Mouse (Mus musculus): ENCODE data around the gene Optn. TPM values are rescaled to one million over a fixed set of nuclear protein-coding genes. Genes with fewer than 3 reads are reported as not detected.
"Not testable (repeated sequence)": the region's sequence is repeated elsewhere in the genome, so short reads cannot be mapped to it uniquely, and the experiment has no call there.

Gene Optn
- polyA plus RNA-seq, 1 experiment from 2014 or later = 7.7 TPM

DNA sequence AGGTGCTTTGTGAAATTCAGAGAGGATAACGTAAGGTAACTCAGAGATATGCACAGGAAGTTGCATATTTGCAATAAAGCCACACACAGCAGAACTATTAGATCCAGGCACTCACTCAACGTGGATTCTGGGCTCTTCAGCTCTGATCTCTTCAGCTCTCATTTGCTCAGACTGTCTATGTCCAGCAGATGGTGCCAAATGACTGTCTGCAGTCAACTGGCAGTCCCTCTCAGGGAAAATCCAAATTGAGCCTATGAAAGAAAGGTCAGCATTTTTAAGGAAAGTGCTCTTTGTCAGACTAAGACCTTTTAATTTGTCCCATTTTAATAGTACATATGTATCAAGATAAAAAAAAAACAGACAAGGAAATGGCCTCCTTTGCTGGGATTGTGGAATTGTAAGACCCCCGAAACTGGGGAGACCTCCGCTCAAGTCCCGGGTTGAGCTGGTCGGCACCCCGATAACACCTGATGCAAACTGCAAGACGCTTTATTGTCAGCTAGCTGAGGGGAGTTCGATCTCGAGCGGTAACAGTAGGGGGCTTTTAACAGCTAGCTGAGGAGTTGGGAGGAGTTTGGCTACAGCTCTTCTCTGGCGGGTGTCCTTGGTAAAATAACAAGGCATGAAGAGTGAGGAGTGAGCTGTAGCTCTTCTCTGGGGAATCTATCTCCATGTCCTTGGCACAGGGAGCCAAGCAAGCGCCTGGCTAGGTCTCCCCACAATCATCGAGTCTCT, 16.4 kb upstream of the Optn start:
- peak overlapping the region; percentile 53; the same call in 1 of the 2 replicates for H3K9ac ChIP-seq
- H3K4me3 ChIP-seq = peak overlapping the region; percentile 31
- peak overlapping the region; percentile 61 for H3K4me2 ChIP-seq
- H3K27me3 ChIP-seq = no peaks in the 10 kb centered on the region
- 6% methylated on average over 14 of the region's 14 CpGs for WGBS
- H3K36me3 ChIP-seq = no peaks in the 10 kb centered on the region
- H3K4me1 ChIP-seq (replicated peaks) = peaks cover 8% of the 10 kb centered on the region
- no peaks in the 10 kb centered on the region for H3K9me3 ChIP-seq
- H3K27ac ChIP-seq (replicated peaks) = no peak overlapping the region
- ATAC-seq (ENCODE audit: low read depth) = peak; percentile 82; the same call in 1 of the 2 replicates

DNA sequence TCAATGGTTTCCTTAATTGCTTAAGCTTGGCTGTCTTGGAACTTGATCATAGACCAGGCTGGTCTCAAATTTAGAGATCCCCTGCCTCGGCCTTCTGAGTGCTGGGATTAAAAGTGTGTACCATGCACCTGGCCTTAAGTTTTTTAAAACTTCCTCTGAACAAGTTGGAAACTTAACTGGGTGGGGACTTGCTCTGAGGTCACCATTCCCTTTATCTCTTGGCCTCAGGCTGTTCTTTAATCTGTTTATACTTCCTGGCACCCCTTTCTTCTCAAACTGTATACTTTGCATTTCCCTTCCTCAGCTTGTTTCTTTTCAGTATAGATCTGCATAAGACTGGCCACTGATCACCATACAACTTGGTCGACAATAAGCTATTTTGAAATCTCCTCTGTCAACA, 14.1 kb upstream of the Optn start:
- Histone ChIP-seq H3K9ac (no peak overlapping the region), H3K9me3 (no peaks in the 10 kb centered on the region)

DNA sequence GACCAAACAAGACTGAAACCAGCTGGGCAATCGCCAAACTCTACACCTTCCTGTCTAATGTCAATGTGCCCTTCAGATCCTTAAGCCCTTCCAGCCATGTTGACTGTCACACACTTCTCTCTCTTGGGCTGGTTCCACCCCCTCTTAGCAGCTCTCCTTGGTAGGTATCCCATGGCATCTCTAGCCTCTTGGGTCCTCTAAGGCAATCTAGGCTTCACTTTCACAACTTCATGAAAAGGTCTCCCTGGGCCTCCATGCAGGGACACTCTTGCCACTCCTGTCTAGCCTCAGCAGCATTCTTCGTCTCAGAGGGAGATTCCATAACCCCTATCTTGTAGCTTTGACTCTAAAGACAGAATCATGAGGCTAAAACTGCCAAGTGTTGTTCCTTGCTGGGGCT, 13.6 kb upstream of the Optn start:
- no peak overlapping the region for H3K27ac ChIP-seq (replicated peaks)
- H3K4me2 ChIP-seq = no peak overlapping the region
- ATAC-seq (ENCODE audit: low read depth) = no peak
- no peaks in the 10 kb centered on the region for H3K36me3 ChIP-seq
- H3K4me3 ChIP-seq = no peak overlapping the region
- no peaks in the 10 kb centered on the region for H3K9me3 ChIP-seq
- peaks cover 8% of the 10 kb centered on the region for H3K4me1 ChIP-seq (replicated peaks)
- H3K9ac ChIP-seq = no peak overlapping the region
- H3K27me3 ChIP-seq = no peaks in the 10 kb centered on the region
- 80% methylated on average over 2 of the region's 2 CpGs for WGBS

More for the DNA sequence above, 14.1 kb upstream of the Optn start:
- Histone ChIP-seq H3K4me2 (no peak overlapping the region), H3K36me3 (no peaks in the 10 kb centered on the region), H3K4me1 (replicated peaks) (peaks cover 8% of the 10 kb centered on the region), H3K4me3 (no peak overlapping the region), H3K27me3 (no peaks in the 10 kb centered on the region), H3K27ac (replicated peaks) (no peak overlapping the region)
- no peak for ATAC-seq (ENCODE audit: low read depth)
- 82% methylated on average over 2 of the region's 2 CpGs for WGBS

DNA sequence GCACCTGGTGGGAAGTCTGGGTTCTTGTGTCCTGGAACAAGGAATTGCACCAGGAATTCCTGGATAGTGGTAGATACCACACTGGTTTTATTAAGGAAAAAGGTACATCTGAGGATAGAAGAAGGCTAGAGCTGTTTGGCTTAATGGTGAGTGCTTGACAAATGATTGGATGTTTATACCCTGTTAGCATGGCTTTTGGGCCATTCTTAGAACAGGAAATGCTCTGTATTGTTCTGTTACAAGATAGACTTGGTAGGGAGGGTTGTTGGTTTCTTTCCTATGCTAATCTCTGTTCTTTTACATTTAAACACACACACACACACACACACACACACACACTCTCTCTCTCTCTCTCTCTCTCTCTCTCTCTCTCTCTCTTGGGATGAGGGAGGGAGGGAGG, 12.0 kb upstream of the Optn start:
- no peaks in the 10 kb centered on the region for H3K36me3 ChIP-seq
- no peak for ATAC-seq (ENCODE audit: low read depth)
- H3K9me3 ChIP-seq = no peaks in the 10 kb centered on the region
- no peak overlapping the region for H3K4me3 ChIP-seq
- H3K4me2 ChIP-seq = no peak overlapping the region
- no peak overlapping the region for H3K27ac ChIP-seq (replicated peaks)
- H3K9ac ChIP-seq = no peak overlapping the region
- H3K27me3 ChIP-seq = no peaks in the 10 kb centered on the region
- H3K4me1 ChIP-seq (replicated peaks) = peaks cover 8% of the 10 kb centered on the region

DNA sequence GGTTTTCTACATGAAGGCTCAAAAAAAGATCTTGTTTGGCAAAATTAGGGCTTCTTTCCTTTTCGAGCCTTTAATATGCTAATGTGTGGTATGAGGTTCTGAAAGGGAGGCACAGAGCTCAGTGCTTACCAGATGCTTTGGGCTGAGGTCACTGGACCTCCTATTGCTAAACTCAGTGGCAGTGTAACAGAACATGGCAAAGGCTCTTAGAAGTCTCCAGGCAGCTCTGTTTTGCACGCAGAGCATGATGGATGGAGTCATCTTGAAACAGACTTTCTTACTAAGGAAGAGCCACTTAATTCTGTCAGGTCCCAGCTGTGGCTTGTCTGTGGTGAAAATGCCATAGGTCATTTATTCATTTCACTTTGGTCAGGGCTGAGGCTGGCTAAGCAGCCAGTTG, 11.6 kb upstream of the Optn start:
- whole genome bisulfite sequencing = 59% methylated on average over 2 of the region's 2 CpGs
- no peak overlapping the region for H3K9ac ChIP-seq
- H3K4me2 ChIP-seq = no peak overlapping the region
- no peaks in the 10 kb centered on the region for H3K36me3 ChIP-seq
- no peak for ATAC-seq (ENCODE audit: low read depth)
- no peak overlapping the region for H3K4me3 ChIP-seq
- peaks cover 4% of the 10 kb centered on the region for H3K4me1 ChIP-seq (replicated peaks)
- no peak overlapping the region for H3K27ac ChIP-seq (replicated peaks)
- no peaks in the 10 kb centered on the region for H3K27me3 ChIP-seq
- no peaks in the 10 kb centered on the region for H3K9me3 ChIP-seq

DNA sequence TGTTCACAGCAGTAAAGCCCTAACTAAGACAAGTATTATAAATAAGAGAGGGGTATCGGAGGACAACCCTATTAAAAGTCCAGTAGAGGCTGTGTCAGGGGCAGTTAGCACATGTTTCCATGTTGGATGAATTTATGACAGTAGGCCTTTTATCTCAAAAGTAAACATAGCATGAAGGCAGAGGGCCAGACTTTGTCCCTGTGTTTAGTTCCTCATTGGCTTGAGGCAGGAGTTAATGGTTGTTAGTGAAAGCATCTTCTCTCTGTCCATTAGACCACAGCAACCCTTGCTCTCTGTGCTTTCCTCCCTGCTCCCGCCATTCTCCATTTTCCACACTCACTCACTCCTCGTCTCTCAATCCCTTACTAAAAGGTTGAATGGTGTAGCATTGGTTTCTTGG, 9.9 kb upstream of the Optn start:
- Histone ChIP-seq H3K9me3 (no peaks in the 10 kb centered on the region), H3K4me2 (no peak overlapping the region), H3K36me3 (no peaks in the 10 kb centered on the region), H3K27me3 (no peaks in the 10 kb centered on the region), H3K4me3 (no peak overlapping the region), H3K27ac (replicated peaks) (no peak overlapping the region), H3K4me1 (replicated peaks) (no peaks in the 10 kb centered on the region), H3K9ac (no peak overlapping the region)
- WGBS = 91% methylated on average over 3 of the region's 3 CpGs
- ATAC-seq (ENCODE audit: low read depth) = no peak

DNA sequence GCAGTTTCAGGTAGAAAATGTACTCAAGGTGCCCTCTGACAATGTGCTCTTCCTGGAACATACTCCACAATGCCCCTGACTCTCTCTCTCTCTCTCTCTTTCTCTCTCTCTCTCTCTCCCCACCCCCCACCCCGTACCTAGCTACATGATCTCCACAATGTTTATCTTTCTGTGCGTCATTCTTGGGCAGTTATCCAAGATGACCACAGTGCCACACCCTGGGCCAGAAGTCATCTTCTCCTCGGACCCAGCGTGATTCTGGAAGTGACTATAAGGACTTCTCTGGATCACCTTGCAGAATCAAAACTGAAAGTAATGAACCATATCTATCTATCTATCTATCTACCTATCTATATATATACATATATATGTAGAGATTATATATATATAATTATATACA, 4.1 kb upstream of the Optn start:
- H3K9me3 ChIP-seq = no peaks in the 10 kb centered on the region
- peaks cover 10% of the 10 kb centered on the region for H3K27me3 ChIP-seq
- H3K4me1 ChIP-seq (replicated peaks) = peaks cover 13% of the 10 kb centered on the region
- no peaks in the 10 kb centered on the region for H3K36me3 ChIP-seq
- no peak overlapping the region for H3K4me3 ChIP-seq
- H3K9ac ChIP-seq = no peak overlapping the region
- ATAC-seq (ENCODE audit: low read depth) = no peak
- 88% methylated on average over 4 of the region's 4 CpGs for WGBS
- no peak overlapping the region for H3K27ac ChIP-seq (replicated peaks)
- no peak overlapping the region for H3K4me2 ChIP-seq

DNA sequence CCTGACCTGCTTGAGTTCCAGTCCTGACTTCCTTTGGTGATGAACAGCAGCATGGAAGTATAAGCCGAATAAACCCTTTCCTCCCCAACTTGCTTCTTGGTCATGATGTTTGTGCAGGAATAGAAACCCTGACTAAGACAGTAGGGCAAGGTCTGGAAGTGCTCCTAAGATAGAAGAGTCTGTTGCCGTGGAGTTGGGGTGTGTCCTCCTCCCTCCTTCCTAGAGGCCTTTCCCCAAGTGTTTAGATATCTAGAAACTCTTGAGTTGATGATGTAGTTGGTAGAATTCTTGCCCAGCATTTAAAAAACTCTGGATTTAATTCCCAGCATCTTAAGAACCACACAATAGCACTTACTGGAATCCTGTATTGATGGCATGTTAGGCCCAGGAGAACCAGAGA, 3.4 kb upstream of the Optn start:
- H3K9me3 ChIP-seq; H3K4me3 ChIP-seq; H3K36me3 ChIP-seq; H3K4me2 ChIP-seq; H3K9ac ChIP-seq; H3K27ac ChIP-seq (replicated peaks); ATAC-seq (ENCODE audit: low read depth): not testable (repeated sequence)
- peaks cover 16% of the 10 kb centered on the region for H3K4me1 ChIP-seq (replicated peaks)
- H3K27me3 ChIP-seq = peaks cover 15% of the 10 kb centered on the region
- 82% methylated on average over 2 of the region's 2 CpGs for WGBS

DNA sequence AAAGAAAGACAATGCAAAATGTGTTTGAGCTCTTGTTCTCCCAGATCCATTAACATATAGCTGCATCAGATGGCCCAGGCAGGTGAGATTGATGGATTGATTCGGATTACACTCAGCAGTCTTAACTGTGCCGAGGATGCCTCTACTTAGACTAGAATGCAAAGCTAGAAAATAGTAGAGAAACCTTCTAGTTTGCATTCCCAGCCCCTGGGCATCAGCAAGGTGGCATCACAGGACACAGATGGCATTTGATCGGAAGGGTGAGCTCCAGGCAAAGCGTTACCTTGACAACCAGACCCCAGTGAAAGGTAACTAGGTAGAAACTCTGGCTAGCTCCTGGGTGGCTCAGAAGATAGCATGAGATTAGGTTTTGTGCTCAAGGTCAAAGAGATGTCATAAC, 396 bp upstream of the Optn start:
- peak; percentile 65 for ATAC-seq (ENCODE audit: low read depth)
- peak overlapping the region; percentile 71 for H3K9ac ChIP-seq
- WGBS = 34% methylated on average over 4 of the region's 4 CpGs
- H3K27me3 ChIP-seq = peaks cover 26% of the 10 kb centered on the region
- H3K4me2 ChIP-seq = peak overlapping the region; percentile 77
- no peaks in the 10 kb centered on the region for H3K36me3 ChIP-seq
- peaks cover 16% of the 10 kb centered on the region for H3K4me1 ChIP-seq (replicated peaks)
- peak overlapping the region; percentile 63 for H3K4me3 ChIP-seq
- no peak overlapping the region for H3K27ac ChIP-seq (replicated peaks)
- H3K9me3 ChIP-seq = no peaks in the 10 kb centered on the region

DNA sequence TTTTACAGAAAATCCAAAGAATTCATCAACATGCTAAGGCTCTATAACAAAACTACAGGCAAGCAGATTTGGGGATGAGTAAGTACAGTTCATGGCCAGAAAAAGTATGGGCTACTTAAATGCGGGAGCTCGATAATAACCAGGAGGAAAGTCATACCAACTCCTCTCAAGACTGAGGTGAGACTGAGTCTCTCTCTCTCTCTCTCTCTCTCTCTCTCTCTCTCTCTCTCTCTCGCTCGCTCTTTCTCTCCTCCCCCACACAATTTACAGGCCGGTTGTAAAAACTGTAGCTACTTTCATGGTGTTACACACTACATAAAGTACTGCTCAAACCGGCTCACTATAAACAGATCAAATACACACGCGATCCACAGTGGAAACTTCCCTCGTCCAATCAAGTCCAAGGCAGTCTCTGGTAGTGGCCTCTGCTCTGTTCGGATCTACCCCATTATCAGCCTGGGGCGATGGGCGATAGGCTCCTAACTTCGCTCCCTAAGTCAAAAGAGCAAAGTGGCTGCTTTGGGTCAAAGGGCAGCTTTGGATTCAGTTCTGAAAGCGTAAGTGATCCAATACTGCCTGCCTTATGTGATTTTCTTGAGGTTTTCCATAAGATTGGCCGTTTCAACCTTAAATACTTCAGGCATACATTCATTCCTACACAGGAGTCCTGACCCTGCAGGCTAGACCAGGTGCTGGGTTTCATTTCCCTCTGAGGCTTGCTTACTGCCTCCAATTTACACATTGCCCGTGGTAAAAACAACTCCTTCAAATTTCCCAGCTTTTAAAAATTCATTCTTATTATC, 1.2 kb downstream of the Optn start:
- Histone ChIP-seq H3K36me3 (no peaks in the 10 kb centered on the region), H3K4me2 (peak overlapping the region; percentile 77), H3K27me3 (peaks cover 26% of the 10 kb centered on the region), H3K9me3 (no peaks in the 10 kb centered on the region), H3K9ac (0 out of 2 replicates have a peak overlapping the region, but pooled peaks have one; percentile 71), H3K4me3 (peak overlapping the region; percentile 63), H3K4me1 (replicated peaks) (peaks cover 16% of the 10 kb centered on the region), H3K27ac (replicated peaks) (no peak overlapping the region)
- WGBS = 44% methylated on average over 16 of the region's 16 CpGs
- no peak for ATAC-seq (ENCODE audit: low read depth)

DNA sequence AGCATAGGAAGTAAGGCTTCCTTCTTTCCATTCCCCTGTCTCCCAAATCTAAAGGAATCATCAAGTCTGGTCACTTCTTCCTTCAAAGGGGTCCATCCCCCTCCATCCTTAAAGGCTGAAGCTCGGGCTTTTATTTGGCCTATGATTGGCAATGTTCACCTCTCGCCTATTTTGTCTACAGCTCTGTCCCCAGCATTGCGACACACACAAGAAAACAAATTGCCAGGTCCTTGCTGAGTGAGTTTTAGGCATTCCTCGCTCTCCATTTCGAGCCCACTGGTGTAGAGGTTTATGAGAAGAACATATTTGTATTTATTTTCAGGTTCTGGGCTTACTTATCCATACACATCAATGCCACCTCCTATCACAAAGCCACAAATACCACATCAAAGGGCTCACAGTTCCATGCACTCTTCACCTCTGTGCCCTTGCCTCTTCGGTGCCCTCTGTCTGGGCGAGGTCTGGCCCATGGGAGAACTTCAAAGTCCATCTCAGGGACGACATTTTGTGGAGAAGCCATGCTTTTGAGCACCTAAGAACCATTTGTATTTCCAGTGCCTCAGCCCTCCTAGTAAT, 2.6 kb downstream of the Optn start:
- Histone ChIP-seq H3K27me3 (peaks cover 26% of the 10 kb centered on the region), H3K27ac (replicated peaks) (no peak overlapping the region), H3K4me3 (no peak overlapping the region), H3K36me3 (no peaks in the 10 kb centered on the region), H3K9me3 (no peaks in the 10 kb centered on the region), H3K4me2 (no peak overlapping the region), H3K4me1 (replicated peaks) (peaks cover 16% of the 10 kb centered on the region), H3K9ac (no peak overlapping the region)
- no peak for ATAC-seq (ENCODE audit: low read depth)
- 86% methylated on average over 8 of the region's 8 CpGs for WGBS

DNA sequence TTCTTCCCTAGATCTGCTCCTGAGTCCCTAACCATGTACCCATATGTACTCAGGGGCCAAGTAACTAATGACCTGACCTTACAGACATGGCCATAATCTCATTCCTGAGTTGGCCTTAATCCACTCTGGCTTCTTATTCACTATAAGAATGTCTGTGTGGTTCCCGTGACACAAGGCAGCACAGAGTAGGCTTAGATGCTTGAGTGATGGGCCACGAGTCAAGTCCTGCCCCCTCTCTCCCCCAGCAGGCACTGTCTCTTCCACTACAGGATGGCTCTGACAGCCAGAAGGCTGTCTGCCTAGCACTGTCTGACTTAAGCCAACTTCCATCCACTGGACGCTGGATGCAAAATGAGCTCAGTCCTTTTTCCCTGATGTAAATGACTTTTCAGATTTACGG, 3.9 kb downstream of the Optn start:
- no peaks in the 10 kb centered on the region for H3K9me3 ChIP-seq
- WGBS = 82% methylated on average over 4 of the region's 4 CpGs
- H3K36me3 ChIP-seq = no peaks in the 10 kb centered on the region
- ATAC-seq (ENCODE audit: low read depth) = no peak
- peaks cover 16% of the 10 kb centered on the region for H3K4me1 ChIP-seq (replicated peaks)
- no peak overlapping the region for H3K9ac ChIP-seq
- H3K4me3 ChIP-seq = no peak overlapping the region
- no peak overlapping the region for H3K27ac ChIP-seq (replicated peaks)
- H3K4me2 ChIP-seq = no peak overlapping the region
- H3K27me3 ChIP-seq = peaks cover 26% of the 10 kb centered on the region

Measured in neural tube, embryonic 13.5 days (tissue).